Mouse (Mus musculus) liver, adult 2 months (tissue): ENCODE measurements around the gene Dhrs7b.

Experiments
- CTCF ChIP-seq: fragments of 200-500 bp; IDR thresholded peaks from 2 replicates; pipeline ENCODE4 v1.5.1; 2011; ENCODE audit warnings: low read depth, low read length, control low read depth
- POLR2A ChIP-seq: fragments of 200-500 bp; IDR thresholded peaks from 2 replicates; pipeline ENCODE4 v1.6.1; 2011; ENCODE audit warnings: low read length, control low read depth; ENCODE audit not compliant: insufficient read depth; ENCODE audit errors: extremely low read depth

GRCm38 (mm10) chr11:60890744-60891143 is 60.3 kb downstream of the Dhrs7b start:
- TF ChIP-seq CTCF: no peak
- TF ChIP-seq POLR2A: no peak
